Mouse (Mus musculus): Measurements from ENCODE around the gene Hsd17b11. TPM values are rescaled to one million over a fixed set of nuclear protein-coding genes. Genes with fewer than 3 reads are reported as not detected.
A peak's percentile ranks its signal among the peaks of the same experiment; 100 is the strongest.

Gene Hsd17b11
- total and polyA plus RNA-seq, 3 experiments, result 8.7 to 16.0 TPM; not detected in 1

GRCm38 (mm10) chr5:104052956-104053355, 31.2 kb upstream of the Hsd17b11 start:
- Histone ChIP-seq H3K9ac (ENCODE audit: control insufficient read depth, low read depth, low read length, poor library complexity, severe bottlenecking) (no peak overlapping the region), H3K79me2 (ENCODE audit: control insufficient read depth, insufficient read depth, low read length, poor library complexity) (peaks cover 5% of the 10 kb centered on the region), H3K4me3 (ENCODE audit: control insufficient read depth in 1 of 2, insufficient read depth in 1 of 2, low read depth in 2 of 2, low read length in 2 of 2) (no peak overlapping the region), H3K36me3 (ENCODE audit: control insufficient read depth in 1 of 2, insufficient read depth in 2 of 2, low read length in 2 of 2) (peaks cover 14 to 20% of the 10 kb centered on the region in 2 experiments), H3K27ac (ENCODE audit: control insufficient read depth, low read depth, low read length) (no peak overlapping the region), H3K9me3 (replicated peaks; ENCODE audit: insufficient read depth, low read length) (no peaks in the 10 kb centered on the region), H3K27me3 (ENCODE audit: control insufficient read depth in 1 of 2, insufficient read depth in 2 of 2, low read length in 2 of 2) (no peaks in the 10 kb centered on the region), H3K4me1 (ENCODE audit: control insufficient read depth in 1 of 2, insufficient read depth in 2 of 2, low read length in 2 of 2) (peaks cover 8 to 13% of the 10 kb centered on the region in 2 experiments)
- DNase-seq (ENCODE audit: low read depth, low spot score), result peak; percentile 67
- TF ChIP-seq ZKSCAN1 (IDR thresholded peaks at IDR 0.05; ENCODE audit: low read depth, low read length) (no peak), MAZ (IDR thresholded peaks at IDR 0.05; ENCODE audit: low read depth, low read length) (no peak), ZMIZ1 (IDR thresholded peaks at IDR 0.05; ENCODE audit: low read depth, low read length) (no peak), CTCF (IDR thresholded peaks at IDR 0.05 in 2 of 3, conservative IDR thresholded peaks at IDR 0.05 in 1 of 3; ENCODE audit: control insufficient read depth in 1 of 3, insufficient read depth in 1 of 3, low read depth in 2 of 3, low read length in 3 of 3, poor library complexity in 1 of 3, severe bottlenecking in 1 of 3) (peak; percentile 45 to 62 (median 60)), RCOR1 (IDR thresholded peaks at IDR 0.05; ENCODE audit: low read depth, low read length) (no peak), SIN3A (IDR thresholded peaks at IDR 0.05; ENCODE audit: low read length) (no peak), SMC3 (IDR thresholded peaks at IDR 0.05; ENCODE audit: low read depth, low read length) (0 out of 2 replicates have a peak, but pooled peaks have one; percentile 24), MYC (IDR thresholded peaks at IDR 0.05; ENCODE audit: low read depth, low read length) (no peak), ZNF384 (IDR thresholded peaks at IDR 0.05; ENCODE audit: low read depth, low read length) (no peak)

GRCm38 (mm10) chr5:104048139-104048538, 26.4 kb upstream of the Hsd17b11 start:
- DNase-seq (ENCODE audit: low read depth, low spot score), result peak; percentile 47
- Histone ChIP-seq H3K27ac (ENCODE audit: control insufficient read depth, low read depth, low read length) (peak overlapping the region; percentile 88), H3K4me1 (ENCODE audit: control insufficient read depth in 1 of 2, insufficient read depth in 2 of 2, low read length in 2 of 2) (peaks cover 9 to 28% of the 10 kb centered on the region in 2 experiments), H3K9me3 (replicated peaks; ENCODE audit: insufficient read depth, low read length) (no peaks in the 10 kb centered on the region), H3K27me3 (ENCODE audit: control insufficient read depth in 1 of 2, insufficient read depth in 2 of 2, low read length in 2 of 2) (no peaks in the 10 kb centered on the region), H3K9ac (ENCODE audit: control insufficient read depth, low read depth, low read length, poor library complexity, severe bottlenecking) (peak overlapping the region; percentile 80), H3K4me3 (ENCODE audit: control insufficient read depth in 1 of 2, insufficient read depth in 1 of 2, low read depth in 2 of 2, low read length in 2 of 2) (peak overlapping the region; percentile 92 to 95), H3K79me2 (ENCODE audit: control insufficient read depth, insufficient read depth, low read length, poor library complexity) (peaks cover 16% of the 10 kb centered on the region), H3K36me3 (ENCODE audit: control insufficient read depth in 1 of 2, insufficient read depth in 2 of 2, low read length in 2 of 2) (peaks cover 6 to 33% of the 10 kb centered on the region in 2 experiments)
- TF ChIP-seq USF1 (IDR thresholded peaks at IDR 0.05; ENCODE audit: low read depth, low read length) (no peak), UBTF (IDR thresholded peaks at IDR 0.05; ENCODE audit: borderline replicate concordance, insufficient read depth, low read depth, low read length) (no peak), CHD2 (IDR thresholded peaks at IDR 0.05; ENCODE audit: low read length) (no peak), MEF2A (IDR thresholded peaks at IDR 0.05; ENCODE audit: extremely low read depth, insufficient replicate concordance, low read depth, low read length, poor library complexity, severe bottlenecking) (no peak), E2F4 (IDR thresholded peaks at IDR 0.05; ENCODE audit: borderline replicate concordance, low read depth, low read length) (no peak), SIN3A (IDR thresholded peaks at IDR 0.05; ENCODE audit: low read length) (0 out of 2 replicates have a peak, but pooled peaks have one; percentile 10), MAFK (IDR thresholded peaks at IDR 0.05; ENCODE audit: borderline replicate concordance, low read depth, low read length) (no peak), ETS1 (IDR thresholded peaks at IDR 0.05; ENCODE audit: low read depth, low read length) (no peak), BHLHE40 (IDR thresholded peaks at IDR 0.05; ENCODE audit: borderline replicate concordance, low read depth, low read length) (no peak), ZMIZ1 (IDR thresholded peaks at IDR 0.05; ENCODE audit: low read depth, low read length) (peak; percentile 16; the same call in 1 of the 2 replicates), USF2 (IDR thresholded peaks at IDR 0.05; ENCODE audit: borderline replicate concordance in 1 of 2, insufficient read depth in 1 of 2, low read depth in 1 of 2, low read length in 2 of 2) (no peak), ZKSCAN1 (IDR thresholded peaks at IDR 0.05; ENCODE audit: low read depth, low read length) (no peak), MAX (IDR thresholded peaks at IDR 0.05; ENCODE audit: low read length) (no peak), TAL1 (IDR thresholded peaks at IDR 0.05; ENCODE audit: low read length) (peak; percentile 27; the same call in 1 of the 2 replicates), MYC (IDR thresholded peaks at IDR 0.05; ENCODE audit: low read depth, low read length) (no peak), ELF1 (IDR thresholded peaks at IDR 0.05; ENCODE audit: low read depth, low read length) (no peak), GATA1 (IDR thresholded peaks at IDR 0.05; ENCODE audit: low read depth, low read length) (peak; percentile 80), POLR2A (IDR thresholded peaks at IDR 0.05; ENCODE audit: control insufficient read depth in 1 of 2, insufficient read depth in 1 of 2, low read depth in 1 of 2, low read length in 2 of 2, poor library complexity in 1 of 2) (no peak), MAZ (IDR thresholded peaks at IDR 0.05; ENCODE audit: low read depth, low read length) (no peak), EP300 (IDR thresholded peaks at IDR 0.05; ENCODE audit: low read depth in 1 of 2, low read length in 2 of 2) (peak in 1 of 2 experiments; percentile 64; a peak in 3 of 4 replicates), MYB (IDR thresholded peaks at IDR 0.05; ENCODE audit: low read depth, low read length) (no peak), TBP (IDR thresholded peaks at IDR 0.05; ENCODE audit: low read depth, low read length) (peak; percentile 56; the same call in 1 of the 2 replicates), NRF1 (IDR thresholded peaks at IDR 0.05; ENCODE audit: insufficient read depth, low read depth, low read length, poor library complexity, severe bottlenecking) (no peak), ZNF384 (IDR thresholded peaks at IDR 0.05; ENCODE audit: low read depth, low read length) (no peak), RCOR1 (IDR thresholded peaks at IDR 0.05; ENCODE audit: low read depth, low read length) (no peak), TCF12 (IDR thresholded peaks at IDR 0.05; ENCODE audit: low read depth, low read length) (peak; percentile 61; the same call in 1 of the 2 replicates), ZC3H11A (IDR thresholded peaks at IDR 0.05; ENCODE audit: low read depth, low read length) (no peak)
